Mouse (Mus musculus): ENCODE measurements around the gene Kmo.

Gene Kmo

DNA sequence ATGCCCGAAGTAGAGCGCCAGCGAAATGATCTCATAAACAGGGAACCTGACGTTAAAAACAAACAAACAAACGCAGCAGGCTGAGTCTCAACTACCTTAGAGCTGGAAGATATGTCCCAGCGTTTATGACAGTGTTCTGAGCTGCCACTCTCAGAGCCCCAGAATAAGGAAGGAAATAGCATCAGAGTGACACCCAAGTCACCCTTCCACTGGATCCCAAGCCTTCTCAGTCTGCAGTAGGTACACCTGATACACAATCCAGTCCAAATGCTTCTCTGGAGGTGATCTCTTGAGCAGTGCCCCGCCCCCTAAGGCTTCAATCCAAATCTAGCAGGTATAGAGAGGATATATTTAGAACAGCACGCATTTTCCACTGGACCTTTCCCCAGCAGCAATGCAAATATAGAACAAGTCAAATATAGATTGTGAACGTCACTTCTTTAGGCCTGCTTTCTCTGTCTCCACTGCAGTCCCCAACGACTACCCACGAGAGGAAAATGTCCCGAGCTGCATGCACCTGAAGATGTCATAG is 73.3 kb downstream of the Kmo start:
- no peak for DNase-seq (ENCODE audit: low spot score in 2 of 2)

DNA sequence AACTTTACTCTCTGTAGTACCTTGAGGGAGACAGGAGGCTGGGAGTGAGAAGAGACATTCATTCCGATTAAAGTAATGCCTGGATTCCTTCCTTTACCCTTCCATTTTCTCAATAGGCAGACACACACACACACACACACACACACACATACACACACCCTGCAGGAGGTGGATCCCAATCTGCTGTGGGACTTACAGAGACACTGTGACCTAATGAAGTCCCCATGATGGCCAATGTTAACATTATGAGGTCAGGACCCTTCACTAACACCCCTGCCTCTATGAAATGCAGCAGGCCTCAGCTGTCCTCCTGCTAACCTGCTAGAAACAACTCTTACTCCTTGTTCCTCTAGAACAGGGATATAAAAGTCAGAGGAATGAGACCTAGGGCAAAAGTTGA is 78.1 kb downstream of the Kmo start, which contains the start of gene Wdr64:
Gene Wdr64, plus strand, starts transcription at position 301 of the 400 bp plus-strand sequence.
- no peak for DNase-seq (ENCODE audit: low spot score in 2 of 2)

DNA sequence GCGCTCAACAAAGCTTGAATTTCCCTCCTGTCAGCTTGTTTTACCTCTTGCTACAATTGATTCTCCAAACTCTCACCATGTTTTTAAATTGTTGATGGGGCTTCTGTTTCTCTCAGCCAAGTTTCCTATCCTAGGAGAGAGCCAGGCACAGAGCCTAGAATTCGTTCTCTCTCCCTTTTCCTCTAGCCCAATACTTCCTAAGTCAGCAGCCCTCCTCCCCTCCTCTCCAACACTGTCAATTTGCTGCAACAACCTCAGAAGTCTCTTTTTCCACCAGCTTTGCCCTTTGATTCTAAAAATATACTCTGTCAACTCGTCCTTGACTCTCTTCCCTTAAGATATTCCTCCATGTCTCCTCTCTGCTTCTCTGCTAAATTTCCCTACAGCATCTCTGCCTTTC is 79.2 kb downstream of the Kmo start:
- no peak for DNase-seq (ENCODE audit: low spot score in 2 of 2)

DNA sequence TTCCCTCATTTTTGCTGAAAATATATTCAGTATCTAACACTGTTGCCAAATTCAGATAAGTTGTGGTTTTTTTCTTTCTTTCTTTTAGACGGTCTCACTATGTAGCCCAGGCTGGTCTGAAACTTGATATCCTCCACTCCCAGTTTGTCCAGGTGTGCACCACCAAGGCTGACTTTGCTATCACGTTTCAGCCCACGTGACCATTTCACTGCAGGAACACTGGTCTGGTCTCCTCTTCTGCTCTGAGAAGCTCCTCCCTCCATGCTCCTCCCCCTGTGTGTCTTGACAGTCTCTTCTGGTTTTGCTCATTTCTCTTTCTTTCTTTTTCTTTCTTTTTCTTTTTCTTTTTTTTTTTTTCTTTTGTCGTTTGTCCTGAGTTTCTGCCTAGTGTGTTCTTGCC is 79.6 kb downstream of the Kmo start:
- no peak for DNase-seq (ENCODE audit: low spot score in 2 of 2)

DNA sequence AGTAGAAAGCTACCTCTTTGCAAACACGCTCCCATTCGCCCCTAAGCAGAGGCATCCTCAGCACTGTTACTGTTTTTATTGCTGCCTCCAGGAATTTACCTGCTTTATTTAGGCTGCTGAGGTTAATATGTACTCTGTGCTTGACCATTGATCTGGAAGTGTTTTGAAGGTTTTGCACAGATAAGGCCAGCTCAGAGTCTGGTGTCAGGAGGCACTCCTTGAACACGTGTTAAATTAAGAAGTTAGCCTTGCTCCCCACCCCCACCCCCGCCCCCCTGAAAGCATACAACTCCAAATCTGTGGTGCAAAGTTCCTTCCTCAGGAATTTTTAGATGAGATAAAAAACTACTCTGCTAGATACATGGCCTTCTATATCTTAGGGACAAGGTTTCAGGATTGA is 81.0 kb downstream of the Kmo start:
- DNase-seq (ENCODE audit: low spot score in 2 of 2): no peak

DNA sequence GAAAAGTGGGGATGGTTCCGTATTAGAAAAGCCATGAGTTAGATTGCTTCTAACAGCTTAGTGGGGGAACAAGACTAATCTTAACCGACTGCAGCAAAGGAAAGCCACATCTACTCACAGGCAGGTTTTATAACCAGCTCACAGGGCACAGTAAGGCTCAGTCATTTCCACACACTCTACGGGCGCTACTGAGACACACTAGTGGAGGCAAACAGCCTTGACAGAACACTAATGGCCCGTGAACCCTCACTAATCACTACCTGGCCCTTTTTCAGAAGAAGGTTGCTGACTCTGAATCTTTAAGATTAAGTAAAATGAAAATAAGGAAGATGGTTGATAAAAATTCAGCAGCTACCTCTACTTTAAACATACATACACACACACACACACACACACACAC is 87.4 kb downstream of the Kmo start:
- DNase-seq (ENCODE audit: low spot score in 2 of 2): no peak

DNA sequence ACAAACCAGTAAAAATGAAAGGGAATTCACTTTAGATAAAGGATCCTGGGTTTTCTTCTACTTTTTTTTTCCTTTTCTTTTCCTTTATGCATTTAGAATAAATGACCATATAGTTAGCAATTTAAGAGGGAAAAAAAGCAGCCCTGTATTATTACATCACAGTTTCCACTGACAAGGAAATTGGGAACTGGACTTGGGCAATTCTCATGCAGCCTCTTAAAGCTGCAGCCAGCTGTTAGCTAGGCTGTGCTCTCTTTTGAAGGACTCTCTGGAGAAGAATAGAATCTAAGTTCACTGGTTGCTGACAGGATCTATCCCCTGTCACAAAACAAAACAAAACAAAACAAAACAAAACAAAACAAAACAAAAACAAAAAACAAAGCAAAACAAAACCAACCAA is 87.8 kb downstream of the Kmo start:
- DNase-seq (ENCODE audit: low spot score in 2 of 2): no peak

All from urinary bladder, adult 18-20 months (tissue).